Mouse (Mus musculus) heart, embryonic 12.5 days (tissue): ENCODE results near the gene Igsf21. TPM values are rescaled to one million over a fixed set of nuclear protein-coding genes. Genes with fewer than 3 reads are reported as not detected.

Source experiments
- ATAC-seq: fragments of 200-750 bp; cut with Nextera tagmentation; 2 replicates; pipeline ENCODE4 v1.8.0; 2017; ENCODE audit warnings: moderate TSS enrichment, moderate library complexity; ENCODE audit not compliant: insufficient number of reproducible peaks, low FRiP score
- H3K27ac ChIP-seq: fragments of 300-500 bp; sonication (generic); 2 replicates; pipeline ENCODE4 v1.5.1; 2016; ENCODE audit warnings: mild to moderate bottlenecking, moderate library complexity; ENCODE audit not compliant: poor library complexity, severe bottlenecking
- H3K27me3 ChIP-seq: fragments of 300-500 bp; sonication (generic); replicated peaks from 2 replicates; pipeline ENCODE4 v1.6.1; 2016; ENCODE audit warnings: mild to moderate bottlenecking, moderate library complexity
- H3K36me3 ChIP-seq: fragments of 300-500 bp; sonication (generic); 2 replicates; pipeline ENCODE4 v1.6.1; 2016; ENCODE audit warnings: mild to moderate bottlenecking, moderate library complexity
- H3K4me1 ChIP-seq: fragments of 300-500 bp; sonication (generic); replicated peaks from 2 replicates; pipeline ENCODE4 v1.6.1; 2016; ENCODE audit warnings: mild to moderate bottlenecking
- H3K4me2 ChIP-seq: fragments of 300-500 bp; sonication (generic); 2 replicates; pipeline ENCODE4 v1.6.1; 2016; ENCODE audit warnings: mild to moderate bottlenecking, moderate library complexity
- H3K4me3 ChIP-seq: fragments of 300-500 bp; sonication (generic); 2 replicates; pipeline ENCODE4 v1.5.1; 2016; ENCODE audit warnings: mild to moderate bottlenecking
- H3K9ac ChIP-seq: fragments of 300-500 bp; sonication (generic); 2 replicates; pipeline ENCODE4 v1.6.1; 2016; ENCODE audit warnings: mild to moderate bottlenecking, moderate library complexity
- H3K9me3 ChIP-seq: fragments of 300-500 bp; sonication (generic); replicated peaks from 2 replicates; pipeline ENCODE4 v1.6.1; 2016; ENCODE audit warnings: mild to moderate bottlenecking, moderate library complexity
- WGBS: fragments of 180-500 bp; shearing (Covaris S2); methylation state at CpG from one replicate; pipeline ENCODE4 v1.1.7; 2016; 5-methylcytosine and 5-hydroxymethylcytosine counted together
- polyA plus RNA-seq: library from polyadenylated mRNA; unstranded; fragments of >200 nt; fragmentation: Nextera tagmentation; extraction: Ambion mirVana; gene quantifications from 2 replicates; pipeline ENCODE4 v1.2.1, GENCODE M21; 2016

Gene Igsf21
- polyA plus RNA-seq, 1 experiment from 2014 or later = 0.17 TPM

- Histone ChIP-seq H3K9me3 (no peaks in the 10 kb centered on the region), H3K9ac (no peak overlapping the region), H3K27ac (no peak overlapping the region), H3K27me3 (peaks cover 89% of the 10 kb centered on the region), H3K4me1 (peaks cover 13% of the 10 kb centered on the region), H3K4me2 (no peak overlapping the region), H3K36me3 (no peaks in the 10 kb centered on the region), H3K4me3 (no peak overlapping the region)
- ATAC-seq = no peak
- 9% methylated on average over 22 of the region's 22 CpGs for WGBS
Observed at GRCm38 (mm10) chr4:140249011-140249744, 2.6 kb upstream of the Igsf21 start.

GRCm38 (mm10) chr4:140248396-140248795 is 1.8 kb upstream of the Igsf21 start:
- H3K4me1 ChIP-seq = peaks cover 13% of the 10 kb centered on the region
- no peak for ATAC-seq
- H3K4me3 ChIP-seq = no peak overlapping the region
- H3K4me2 ChIP-seq = no peak overlapping the region
- H3K27me3 ChIP-seq = peaks cover 95% of the 10 kb centered on the region
- 3% methylated on average over 8 of the region's 8 CpGs for WGBS
- H3K36me3 ChIP-seq = no peaks in the 10 kb centered on the region
- no peaks in the 10 kb centered on the region for H3K9me3 ChIP-seq
- no peak overlapping the region for H3K9ac ChIP-seq
- H3K27ac ChIP-seq = no peak overlapping the region

GRCm38 (mm10) chr4:140247006-140248003 is 721 bp upstream of the Igsf21 start:
- Histone ChIP-seq H3K4me2 (peak overlapping the region; percentile 58), H3K9me3 (no peaks in the 10 kb centered on the region), H3K36me3 (no peaks in the 10 kb centered on the region), H3K4me3 (peak overlapping the region; percentile 35), H3K9ac (no peak overlapping the region), H3K4me1 (peaks cover 13% of the 10 kb centered on the region), H3K27ac (no peak overlapping the region), H3K27me3 (peaks cover 98% of the 10 kb centered on the region)
- ATAC-seq = no peak
- WGBS = 11% methylated on average over 28 of the region's 28 CpGs

- 4% methylated on average over 23 of the region's 23 CpGs for WGBS
- Histone ChIP-seq H3K36me3 (no peaks in the 10 kb centered on the region), H3K4me1 (peaks cover 13% of the 10 kb centered on the region), H3K27ac (no peak overlapping the region), H3K4me2 (peak overlapping the region; percentile 58), H3K9ac (no peak overlapping the region), H3K4me3 (peak overlapping the region; percentile 35), H3K9me3 (no peaks in the 10 kb centered on the region), H3K27me3 (peaks cover 100% of the 10 kb centered on the region)
- ATAC-seq = no peak
Observed at GRCm38 (mm10) chr4:140245286-140246179, 1.1 kb downstream of the Igsf21 start.

GRCm38 (mm10) chr4:140244835-140245234 is 1.7 kb downstream of the Igsf21 start:
- H3K9ac ChIP-seq = no peak overlapping the region
- peaks cover 13% of the 10 kb centered on the region for H3K4me1 ChIP-seq
- peaks cover 96% of the 10 kb centered on the region for H3K27me3 ChIP-seq
- no peaks in the 10 kb centered on the region for H3K36me3 ChIP-seq
- H3K4me2 ChIP-seq = no peak overlapping the region
- H3K27ac ChIP-seq = no peak overlapping the region
- 2% methylated on average over 10 of the region's 10 CpGs for WGBS
- no peak for ATAC-seq
- no peaks in the 10 kb centered on the region for H3K9me3 ChIP-seq
- H3K4me3 ChIP-seq = no peak overlapping the region

GRCm38 (mm10) chr4:140244161-140244813 is 2.3 kb downstream of the Igsf21 start:
- Histone ChIP-seq H3K4me1 (peaks cover 13% of the 10 kb centered on the region), H3K4me3 (no peak overlapping the region), H3K4me2 (no peak overlapping the region), H3K36me3 (no peaks in the 10 kb centered on the region), H3K9me3 (no peaks in the 10 kb centered on the region), H3K27me3 (peaks cover 96% of the 10 kb centered on the region), H3K27ac (no peak overlapping the region), H3K9ac (no peak overlapping the region)
- WGBS = 2% methylated on average over 38 of the region's 40 CpGs
- no peak for ATAC-seq

- Histone ChIP-seq H3K27ac (no peak overlapping the region), H3K4me1 (peaks cover 13% of the 10 kb centered on the region), H3K36me3 (no peaks in the 10 kb centered on the region), H3K9me3 (no peaks in the 10 kb centered on the region), H3K9ac (no peak overlapping the region), H3K4me2 (no peak overlapping the region), H3K27me3 (peaks cover 86% of the 10 kb centered on the region), H3K4me3 (no peak overlapping the region)
- ATAC-seq = no peak
- WGBS = 17% methylated on average over 16 of the region's 16 CpGs
Observed at GRCm38 (mm10) chr4:140243231-140243630, 3.4 kb downstream of the Igsf21 start.

- H3K4me3 ChIP-seq = no peak overlapping the region
- H3K4me2 ChIP-seq = no peak overlapping the region
- H3K27ac ChIP-seq = no peak overlapping the region
- no peaks in the 10 kb centered on the region for H3K36me3 ChIP-seq
- H3K9me3 ChIP-seq = no peaks in the 10 kb centered on the region
- WGBS = 71% methylated on average over 1 of the region's 1 CpGs
- H3K27me3 ChIP-seq = peaks cover 86% of the 10 kb centered on the region
- no peak for ATAC-seq
- H3K9ac ChIP-seq = no peak overlapping the region
- H3K4me1 ChIP-seq = peaks cover 13% of the 10 kb centered on the region
Observed at GRCm38 (mm10) chr4:140242291-140242690, 4.3 kb downstream of the Igsf21 start.

GRCm38 (mm10) chr4:140237305-140237741 is 9.3 kb downstream of the Igsf21 start:
- Histone ChIP-seq H3K9me3 (no peaks in the 10 kb centered on the region), H3K4me1 (0 out of 2 replicates have a peak, but pooled peaks cover 3% of the 10 kb centered on the region), H3K9ac (no peak overlapping the region), H3K27ac (no peak overlapping the region), H3K36me3 (no peaks in the 10 kb centered on the region), H3K4me3 (no peak overlapping the region), H3K27me3 (peaks cover 42% of the 10 kb centered on the region), H3K4me2 (no peak overlapping the region)
- no peak for ATAC-seq
- WGBS = 23% methylated on average over 10 of the region's 10 CpGs
